Mouse (Mus musculus) 3134 (cell line): ENCODE data around the gene Taco1.
"Not testable (repeated sequence)": the region's sequence is repeated elsewhere in the genome, so short reads cannot be mapped to it uniquely, and the experiment has no call there.

ENCODE experiments used
- DNase-seq: peaks from one replicate; pipeline ENCODE4 v3.0.0-alpha.2; 2011; ENCODE audit warnings: low spot score; ENCODE audit not compliant: insufficient read length; ENCODE audit errors: extremely low read depth

Gene Taco1

DNA sequence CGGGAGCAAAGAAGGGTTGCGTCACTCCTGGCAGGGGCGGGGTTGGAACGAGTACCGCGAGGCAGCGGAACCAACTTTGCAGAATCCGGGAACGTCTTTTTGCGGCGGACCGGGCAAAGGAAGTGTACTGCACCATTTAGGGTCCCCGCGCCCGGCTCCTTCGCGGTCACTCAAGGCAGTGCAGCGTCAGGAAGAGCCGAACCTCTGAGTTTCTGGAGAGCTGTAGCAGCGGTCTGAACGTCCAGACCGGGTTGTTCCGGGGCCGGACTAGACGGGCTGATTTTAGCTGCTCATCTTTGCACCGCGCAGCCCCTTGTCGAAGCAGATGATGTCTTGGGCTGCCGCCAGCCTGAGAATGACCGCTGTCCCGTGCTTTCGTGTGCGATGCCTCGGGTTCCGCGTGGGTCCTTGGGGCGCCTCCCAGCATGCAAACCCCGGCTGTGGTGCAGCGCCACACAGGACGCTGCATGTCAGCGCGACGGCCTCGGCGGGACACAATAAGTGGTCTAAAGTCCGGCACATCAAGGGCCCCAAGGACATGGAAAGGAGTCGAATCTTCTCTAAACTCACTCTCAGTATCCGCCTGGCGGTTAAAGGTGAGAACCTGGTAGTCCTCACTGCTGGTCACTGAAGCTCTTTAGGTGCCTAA lies at the start of gene Taco1:
TSS of gene Taco1 (plus strand) at position 139 of the 649 bp plus-strand sequence.
- DNase-seq = peak; percentile 94

DNA sequence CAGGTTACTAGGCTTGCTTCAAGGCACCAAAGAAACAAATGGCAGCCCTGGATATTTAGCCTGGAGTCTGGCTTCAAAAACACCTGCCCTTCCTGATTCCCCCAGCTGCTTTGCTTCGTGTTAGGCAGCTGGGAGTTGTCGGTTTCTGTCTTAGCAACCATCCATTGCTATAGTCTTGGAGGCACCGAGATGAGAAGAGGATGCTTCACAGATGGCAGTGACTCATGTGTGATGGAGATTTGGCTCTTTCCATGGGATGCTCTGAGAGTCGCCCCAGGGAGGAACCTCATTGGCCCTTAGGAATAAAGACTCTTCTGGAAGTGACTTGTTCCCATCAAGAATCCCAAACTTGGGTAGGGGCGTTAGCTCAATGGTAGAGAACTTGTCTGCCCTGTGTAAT lies 49.4 kb upstream of the Taco1 start:
- DNase-seq = no peak

DNA sequence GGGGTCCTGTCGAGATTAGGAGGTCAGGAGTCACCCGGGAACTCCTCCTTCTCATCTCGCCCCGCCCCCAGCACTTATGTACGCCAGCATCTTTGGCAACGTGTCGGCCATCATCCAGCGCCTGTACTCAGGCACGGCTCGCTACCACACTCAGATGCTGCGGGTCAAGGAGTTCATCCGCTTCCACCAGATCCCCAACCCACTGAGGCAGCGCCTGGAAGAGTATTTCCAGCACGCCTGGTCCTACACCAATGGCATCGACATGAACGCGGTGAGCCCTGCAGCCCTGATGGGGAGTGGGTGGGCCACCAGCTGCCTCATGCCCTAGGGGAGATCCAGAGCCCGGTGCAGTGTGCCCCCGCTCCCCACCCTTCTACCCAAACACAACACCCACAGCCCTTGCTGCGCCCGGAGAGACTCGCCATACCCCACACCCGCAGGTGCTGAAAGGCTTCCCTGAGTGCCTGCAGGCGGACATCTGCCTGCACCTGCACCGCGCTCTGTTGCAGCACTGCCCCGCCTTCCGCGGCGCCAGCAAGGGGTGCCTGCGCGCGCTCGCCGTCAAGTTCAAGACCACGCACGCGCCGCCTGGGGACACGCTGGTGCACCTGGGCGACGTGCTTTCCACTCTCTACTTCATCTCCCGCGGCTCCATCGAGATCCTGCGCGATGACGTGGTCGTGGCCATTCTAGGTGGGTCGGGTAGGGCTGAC lies 45.7 kb upstream of the Taco1 start:
- no peak for DNase-seq

DNA sequence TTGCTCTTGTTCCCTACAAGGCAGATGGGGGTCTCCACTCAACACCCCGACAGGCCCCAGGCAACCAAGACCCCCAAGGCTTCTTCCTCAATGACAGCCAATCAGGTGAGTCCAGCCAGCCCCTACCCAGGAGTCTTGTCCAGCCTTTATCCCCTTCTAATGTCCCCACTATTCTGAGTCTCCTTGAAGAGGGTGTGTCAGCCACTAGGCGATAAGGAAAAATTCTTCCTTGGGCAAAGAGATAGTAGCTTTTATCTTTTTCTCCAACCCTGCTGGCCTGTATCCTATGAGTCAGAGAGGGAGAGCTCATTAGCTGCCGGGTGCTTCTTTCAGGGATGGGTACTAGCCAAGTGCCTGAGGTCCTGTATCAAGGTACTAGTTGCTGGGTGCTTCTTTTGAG lies 40.1 kb upstream of the Taco1 start:
- no peak for DNase-seq

DNA sequence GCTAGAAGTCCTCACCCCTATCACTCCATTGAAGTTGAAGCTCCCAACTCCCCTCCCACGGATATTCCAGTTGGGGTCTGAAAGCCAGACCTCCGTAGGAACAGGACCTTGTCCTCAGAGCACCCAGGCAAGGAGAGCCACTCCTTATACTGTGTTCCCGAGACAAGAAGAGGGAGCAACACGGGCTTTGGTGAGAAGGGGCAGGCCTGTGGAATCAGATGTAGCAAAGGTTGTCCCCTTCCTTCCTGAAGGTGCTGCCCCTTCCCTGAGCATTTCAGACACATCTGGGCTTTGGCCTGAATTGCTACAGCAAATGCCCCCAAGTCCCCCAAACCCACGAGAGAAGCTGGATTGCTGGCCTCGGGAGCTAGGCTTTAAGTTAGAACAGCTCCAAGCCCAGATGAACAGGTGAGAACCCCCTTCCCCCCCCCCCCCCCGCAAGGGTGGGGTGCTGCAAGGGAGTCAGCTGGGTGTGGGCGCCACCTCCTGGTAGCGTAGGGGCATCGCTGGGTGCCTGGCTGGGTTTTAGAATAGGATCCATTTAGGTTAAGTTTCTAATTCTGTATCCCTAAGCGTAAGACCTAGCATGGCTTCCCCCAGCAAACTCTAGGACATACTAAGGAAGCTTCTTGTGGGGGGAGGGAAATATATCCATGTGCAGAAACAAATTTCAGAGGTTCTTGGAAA lies 39.3 kb upstream of the Taco1 start:
- DNase-seq = peak; percentile 41

DNA sequence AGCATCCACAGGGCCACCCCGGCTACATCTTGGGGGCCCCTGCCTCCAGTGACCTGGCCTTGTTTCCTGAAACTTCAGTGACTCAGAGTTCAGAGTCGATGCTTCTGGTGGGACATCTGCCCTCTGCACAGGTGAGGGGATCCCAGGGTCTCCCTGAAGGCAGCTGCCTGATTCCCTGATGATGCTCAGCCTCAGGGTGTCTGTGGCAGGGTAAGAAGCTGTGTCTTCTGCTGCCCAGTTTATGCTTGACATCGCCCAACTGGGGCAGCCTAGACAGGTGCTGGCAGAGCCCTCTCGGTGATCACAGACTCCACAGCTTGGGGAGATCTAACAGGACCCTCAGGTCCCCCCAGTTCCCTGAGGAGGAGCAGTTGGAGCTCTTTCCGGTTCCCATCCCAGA lies 38.3 kb upstream of the Taco1 start:
- DNase-seq = no peak

DNA sequence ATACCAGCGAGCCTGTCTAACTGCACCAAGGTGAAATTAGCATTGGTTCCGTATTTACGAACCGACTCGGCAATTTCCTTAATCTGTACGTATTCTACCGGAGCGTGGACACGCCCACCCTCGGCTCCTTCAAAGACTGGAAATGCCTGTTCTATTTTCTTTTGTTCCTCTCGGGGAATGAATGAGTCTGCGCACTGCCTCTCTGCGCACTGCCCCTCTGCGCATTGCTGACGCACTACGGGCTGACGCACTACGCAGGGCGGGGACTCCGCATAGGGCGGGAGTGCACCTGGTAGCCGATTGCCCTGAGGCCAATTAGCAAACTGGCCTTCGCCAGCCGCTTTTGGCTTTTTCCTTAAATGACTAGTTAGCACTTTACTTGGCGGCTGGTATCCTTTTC lies 33.8 kb upstream of the Taco1 start:
- not testable (repeated sequence) for DNase-seq

DNA sequence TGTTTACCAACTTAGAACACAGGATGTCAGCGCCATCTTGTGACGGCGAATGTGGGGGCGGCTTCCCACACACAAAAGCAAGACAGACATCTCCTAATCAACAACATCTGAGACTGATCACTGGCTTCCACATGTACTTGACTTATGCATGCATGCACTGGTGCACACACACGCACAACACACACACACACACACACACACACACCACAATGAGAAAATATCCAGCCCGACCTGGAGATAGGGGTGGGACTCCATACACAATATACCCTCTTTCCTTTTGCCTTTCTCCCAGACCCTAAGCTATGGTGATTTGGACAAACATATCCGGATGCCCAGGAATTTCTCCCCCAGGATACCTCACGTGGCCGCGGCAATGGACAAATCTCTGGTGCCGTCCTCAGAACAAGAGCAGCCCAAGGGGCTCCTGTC lies 32.4 kb upstream of the Taco1 start:
- DNase-seq = no peak

DNA sequence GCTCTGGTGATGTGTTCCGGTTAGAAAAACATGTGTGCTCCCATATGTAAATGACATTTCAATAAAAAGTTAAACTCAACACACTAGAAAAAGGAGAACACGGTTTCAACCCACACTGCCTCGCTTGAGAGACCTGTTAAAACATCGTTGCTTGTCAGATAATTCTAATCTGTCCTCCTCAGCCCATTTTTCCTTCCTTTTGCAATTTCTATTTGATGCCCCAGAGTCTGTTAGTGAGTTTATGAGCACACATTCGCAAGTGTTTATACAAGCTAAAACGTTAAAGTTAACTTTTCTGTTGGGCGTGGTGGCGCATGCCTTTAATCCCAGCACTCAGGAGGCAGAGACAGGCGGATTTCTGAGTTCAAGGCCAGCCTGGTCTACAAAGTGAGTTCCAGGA lies 30.9 kb upstream of the Taco1 start:
- no peak for DNase-seq

DNA sequence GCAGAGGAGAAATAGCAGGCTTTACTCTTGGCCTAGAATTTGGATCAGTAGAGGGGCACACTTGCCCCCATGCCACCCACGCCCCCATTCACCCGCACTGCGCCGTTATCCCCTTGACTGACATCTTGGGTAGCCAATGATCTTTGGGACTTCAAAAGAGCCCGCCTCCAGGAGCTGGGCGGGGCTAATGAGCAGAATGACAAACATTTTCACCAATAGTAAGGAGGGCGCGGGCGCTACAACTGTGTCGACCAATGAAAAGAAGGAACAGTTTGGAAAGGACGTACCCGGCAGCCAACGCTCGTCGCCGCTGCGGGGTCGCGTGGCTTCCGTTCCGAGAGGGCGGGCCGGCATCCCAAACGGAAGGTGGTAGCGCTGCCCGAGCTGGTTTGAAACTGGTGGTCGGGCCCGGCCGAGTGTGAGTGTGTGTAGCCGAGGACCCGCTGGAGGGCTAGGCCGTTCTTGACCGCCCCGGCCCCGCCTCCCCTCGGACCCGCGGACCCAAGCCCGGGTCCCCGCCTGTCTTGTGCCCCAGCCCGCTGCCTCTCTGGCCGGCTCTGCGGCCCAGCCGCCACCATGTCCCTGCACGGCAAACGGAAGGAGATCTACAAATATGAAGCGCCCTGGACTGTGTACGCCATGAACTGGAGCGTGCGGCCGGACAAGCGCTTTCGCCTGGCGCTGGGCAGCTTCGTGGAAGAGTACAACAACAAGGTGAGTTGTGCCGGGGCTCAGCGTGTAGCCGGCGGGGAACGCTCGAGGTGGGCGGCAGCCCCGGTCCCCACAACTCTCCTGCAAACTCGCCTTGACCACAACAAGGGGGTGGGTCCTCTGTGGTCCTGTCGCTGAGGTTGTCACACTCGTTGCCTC lies 29.1 kb upstream of the Taco1 start, which contains the start of gene Dcaf7:
TSS of gene Dcaf7 (plus strand) at position 325 of the 870 bp plus-strand sequence.
- peak; percentile 94 for DNase-seq

DNA sequence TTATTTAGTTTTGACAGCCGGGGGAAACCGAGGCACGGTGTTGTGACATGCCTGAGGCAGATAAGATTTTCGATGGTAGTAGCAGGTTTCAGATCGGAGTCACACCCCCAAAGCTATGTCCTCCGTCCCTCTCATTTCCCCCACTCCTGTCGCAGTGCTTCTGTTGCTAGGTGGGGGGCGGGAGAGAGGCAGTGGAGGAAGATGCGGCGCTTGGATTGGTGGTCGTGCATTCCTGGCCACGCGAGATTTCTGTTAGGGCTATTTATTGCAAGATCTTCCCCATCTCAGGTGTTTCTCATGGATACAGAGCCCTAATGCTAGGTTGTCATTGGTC lies 28.5 kb upstream of the Taco1 start:
- peak; percentile 41 for DNase-seq

DNA sequence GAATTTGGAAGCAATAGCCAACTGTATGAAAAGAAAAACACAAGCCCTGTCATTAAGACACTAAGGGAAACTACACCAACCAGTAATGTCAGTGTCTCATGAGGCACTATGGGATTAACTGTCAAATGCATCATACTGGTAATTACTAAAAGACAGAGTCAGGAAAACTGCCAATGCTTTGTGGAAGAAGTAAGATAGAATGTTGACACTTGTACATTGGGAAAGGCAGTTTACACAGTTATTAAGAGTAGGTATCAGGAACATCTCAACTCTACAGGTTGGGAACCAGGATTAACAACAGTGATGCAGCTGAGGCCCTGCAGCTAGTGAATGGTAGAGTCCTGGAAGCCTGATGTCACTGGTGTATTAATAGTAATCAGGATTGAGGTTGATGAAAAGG lies 21.5 kb upstream of the Taco1 start:
- DNase-seq = no peak

DNA sequence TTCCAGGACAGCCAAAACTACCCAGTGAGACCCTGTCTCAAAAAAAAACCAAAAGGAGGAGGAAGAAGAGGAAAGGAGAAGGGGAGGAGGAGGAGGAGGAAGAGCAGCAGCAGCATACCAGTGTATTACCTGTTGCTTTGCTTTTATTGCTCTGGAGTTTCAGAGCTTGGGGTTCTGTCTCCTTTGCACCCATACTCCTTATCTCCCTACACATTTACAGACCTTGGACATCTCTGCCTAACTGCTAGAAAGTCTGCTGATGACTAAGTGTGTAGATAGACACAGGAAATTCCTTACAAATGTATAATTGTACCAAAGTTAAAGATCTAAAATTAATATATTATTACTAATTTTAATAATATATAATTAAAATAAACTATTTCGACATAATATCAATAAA lies 20.6 kb upstream of the Taco1 start:
- DNase-seq = no peak

DNA sequence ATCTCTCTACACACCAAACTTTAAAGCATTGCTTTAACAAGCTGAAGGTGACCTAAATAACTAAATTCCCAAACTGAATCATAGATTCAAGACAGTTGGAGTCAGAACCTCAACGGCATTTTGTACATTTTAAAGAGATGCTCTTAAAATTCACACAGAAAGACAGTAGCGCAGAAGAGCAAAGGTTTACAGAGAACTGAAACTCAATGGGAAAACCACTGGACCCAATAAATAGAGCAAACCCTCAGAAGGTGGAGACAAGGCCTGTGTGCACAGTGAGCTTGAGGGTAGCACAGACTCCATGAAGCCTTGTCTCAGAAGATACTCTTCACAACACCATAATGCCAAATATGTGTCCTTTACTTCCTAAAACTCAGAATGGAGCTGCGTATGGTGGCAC lies 20.1 kb upstream of the Taco1 start:
- no peak for DNase-seq

DNA sequence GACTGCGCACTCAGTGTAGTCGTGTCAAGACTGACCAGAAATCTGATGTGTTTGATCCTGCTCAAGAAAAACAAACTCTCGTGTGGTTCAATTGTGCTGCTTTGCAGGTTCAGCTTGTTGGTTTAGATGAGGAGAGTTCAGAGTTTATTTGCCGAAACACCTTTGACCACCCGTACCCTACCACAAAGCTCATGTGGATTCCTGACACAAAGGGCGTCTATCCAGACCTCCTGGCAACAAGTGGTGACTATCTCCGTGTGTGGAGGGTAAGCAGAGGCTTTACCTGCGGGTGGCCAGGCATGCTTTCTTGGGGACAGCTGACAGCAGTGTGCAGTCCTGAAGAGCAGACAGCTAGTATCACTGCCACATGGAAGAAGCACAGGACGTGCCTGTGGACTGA lies 19.3 kb upstream of the Taco1 start:
- DNase-seq = no peak

DNA sequence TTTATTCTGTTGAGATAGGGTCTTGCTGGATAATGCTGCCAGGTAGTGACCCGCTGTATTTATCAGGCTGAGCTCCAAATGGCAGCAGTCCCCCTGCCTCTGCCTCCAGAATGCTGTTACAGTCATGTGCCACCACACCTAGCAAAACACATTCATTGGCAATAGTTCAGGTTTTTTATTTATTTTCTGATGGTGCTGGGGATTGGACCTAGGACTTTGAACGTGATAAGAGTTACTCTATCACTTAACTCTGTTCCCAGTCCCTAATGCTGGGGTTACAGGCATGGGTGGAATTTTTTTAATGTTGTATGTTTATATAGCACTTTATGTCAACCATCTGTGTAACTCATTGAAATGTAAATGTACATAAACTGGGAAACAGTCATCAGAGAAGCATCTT lies 11.9 kb upstream of the Taco1 start:
- no peak for DNase-seq

DNA sequence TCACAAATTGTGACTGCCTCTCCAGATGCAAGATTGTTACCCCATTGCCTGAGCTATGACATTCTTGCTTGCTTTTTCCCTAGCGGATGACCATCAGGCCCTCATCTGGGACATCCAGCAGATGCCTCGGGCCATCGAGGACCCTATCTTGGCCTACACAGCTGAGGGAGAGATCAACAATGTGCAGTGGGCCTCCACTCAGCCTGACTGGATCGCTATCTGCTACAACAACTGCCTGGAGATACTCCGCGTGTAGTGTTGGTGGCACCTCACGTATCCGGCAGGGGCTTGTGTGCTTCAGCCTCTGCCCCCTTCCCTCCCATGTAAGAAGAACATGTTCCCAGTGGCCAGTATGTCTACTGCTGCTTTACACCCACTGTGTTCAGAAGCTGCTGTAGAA lies 11.3 kb upstream of the Taco1 start:
- DNase-seq = no peak

DNA sequence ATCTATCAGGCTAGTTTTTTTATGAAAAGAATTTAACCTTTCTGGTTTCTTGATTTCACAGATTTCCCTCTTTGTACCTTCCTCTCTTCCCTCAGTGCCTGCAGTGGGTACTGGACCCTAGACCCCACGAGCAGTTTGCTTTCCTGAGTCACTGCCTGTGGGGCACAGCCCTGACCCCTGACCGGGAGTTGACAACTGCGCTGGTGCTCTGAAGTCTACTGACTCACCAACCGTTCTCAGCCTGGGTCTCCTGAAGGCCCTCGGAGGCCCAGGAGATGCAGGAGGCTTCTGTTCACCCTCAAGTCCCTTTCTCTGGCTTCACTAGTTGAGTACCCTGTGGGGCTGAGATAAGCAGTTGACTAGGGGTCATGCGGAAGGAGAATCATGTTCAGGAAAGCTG lies 10.5 kb upstream of the Taco1 start:
- DNase-seq = no peak

DNA sequence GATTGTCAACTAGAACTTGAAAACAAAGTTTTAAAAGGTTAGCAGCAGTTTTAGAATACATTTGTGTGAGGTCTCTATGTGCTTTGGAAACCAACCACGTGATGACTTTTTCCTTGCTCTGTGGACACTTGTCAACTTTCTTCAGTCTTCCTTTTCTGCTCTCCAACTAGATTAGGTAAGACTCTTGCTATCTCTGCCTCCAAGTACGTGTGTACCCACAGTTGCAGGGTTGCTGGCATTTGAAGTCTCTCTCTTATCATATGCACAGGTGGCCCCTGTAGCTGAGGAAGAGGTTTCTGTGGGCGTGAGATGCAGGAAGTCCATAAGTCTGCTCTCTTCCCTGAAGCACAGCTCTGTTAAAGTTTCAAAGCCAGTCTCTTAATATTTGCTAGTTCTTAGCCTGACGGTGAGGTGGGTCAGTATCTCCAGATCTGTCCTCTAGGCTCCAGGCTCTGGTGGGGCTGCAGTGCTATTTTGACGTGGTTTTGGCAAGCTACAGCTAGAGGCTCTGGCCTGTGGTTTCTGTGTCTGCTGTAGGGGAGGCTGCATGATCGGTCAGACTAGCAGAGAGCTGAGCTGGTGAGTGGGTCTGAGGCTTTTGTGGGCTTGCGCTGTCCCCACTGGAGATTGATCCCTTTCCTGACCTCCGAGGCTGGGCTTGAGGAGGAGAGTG lies 8.9 kb upstream of the Taco1 start:
- no peak for DNase-seq

DNA sequence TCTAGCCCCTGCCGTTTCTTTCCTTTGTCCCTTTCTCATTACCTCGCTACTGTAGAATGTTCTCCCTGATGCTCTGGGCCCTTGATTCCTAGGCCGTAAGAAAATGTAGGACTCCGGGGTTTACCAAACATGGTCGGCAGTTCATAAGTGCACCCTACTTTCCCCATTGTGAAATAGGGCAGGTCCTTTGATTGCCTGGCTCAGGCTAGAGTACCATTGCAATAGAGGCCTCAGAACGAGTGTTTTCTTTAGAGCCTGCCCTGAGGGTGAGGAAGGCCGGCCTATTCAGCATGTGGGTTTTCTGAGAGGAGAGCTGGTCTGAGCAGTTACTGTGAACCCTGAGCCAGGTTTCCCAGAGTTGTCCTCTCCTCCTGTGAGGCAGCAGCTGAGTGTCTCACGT lies 7.8 kb upstream of the Taco1 start:
- DNase-seq = no peak

DNA sequence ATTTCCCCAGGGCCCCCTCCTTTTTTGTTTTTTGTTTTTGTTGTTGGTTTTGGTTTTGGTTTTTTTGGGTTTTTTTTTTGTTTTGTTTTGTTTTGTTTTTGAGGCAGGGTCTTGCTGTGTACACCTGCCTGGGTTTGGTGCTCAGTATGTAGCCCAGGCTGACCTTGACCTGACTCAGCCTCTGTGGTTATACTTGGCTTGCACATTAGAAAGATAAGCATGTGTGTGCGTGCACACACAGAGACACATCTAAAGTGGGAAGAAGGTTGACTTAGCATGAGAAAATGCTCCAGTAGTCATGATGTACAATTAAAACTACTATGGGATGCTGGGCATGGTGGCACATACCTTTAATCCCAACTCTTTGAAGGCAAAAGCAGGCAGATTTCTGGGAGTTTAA lies 5.3 kb upstream of the Taco1 start:
- DNase-seq = no peak
